Mouse (Mus musculus) kidney, adult 9 months (tissue): ENCODE measurements at regions not wholly inside any gene's neighbourhood (a gene's known extent, or its start where the extent isn't known, plus 50 kb on each side); places are given as distances from the start of the nearest gene placed in this dataset.
A peak's percentile ranks its signal among the peaks of the same experiment; 100 is the strongest.

ENCODE experiments used
- DNase-seq: peaks from one replicate; pipeline ENCODE4 v3.0.0; 2022

GRCm38 (mm10) chrX:133505683-133506082 is 183.1 kb downstream of the Pcdh19 start:
- DNase-seq, result no peak

- DNase-seq, result peak; percentile 53
These were observed 226.9 kb downstream of the Pcdh19 start for GRCm38 (mm10) chrX:133461867-133462266.

GRCm38 (mm10) chrX:133447417-133447816 is 241.4 kb downstream of the Pcdh19 start:
- DNase-seq, result no peak

- DNase-seq, result no peak
These were observed 286.3 kb downstream of the Pcdh19 start for GRCm38 (mm10) chrX:133402446-133402845.

GRCm38 (mm10) chrX:133387791-133388190 is 301.0 kb downstream of the Pcdh19 start:
- DNase-seq, result no peak

GRCm38 (mm10) chrX:133373960-133374359 is 314.8 kb downstream of the Pcdh19 start:
- DNase-seq, result no peak

GRCm38 (mm10) chrX:133373047-133373446 is 315.7 kb downstream of the Pcdh19 start:
- DNase-seq, result no peak

GRCm38 (mm10) chrX:133372411-133372810 is 316.4 kb downstream of the Pcdh19 start:
- no peak for DNase-seq

GRCm38 (mm10) chrX:133360739-133361138 is 328.0 kb downstream of the Pcdh19 start:
- no peak for DNase-seq
